Mouse (Mus musculus) ovary, postnatal 36 days (tissue): ENCODE data around the gene Anp32a.

Experiments
- DNase-seq: peaks from one replicate; pipeline ENCODE4 v3.0.0; 2022; ENCODE audit warnings: low spot score, mixed read lengths

Anp32a gene

GRCm38 (mm10) chr9:62407357-62408146 lies 66.5 kb downstream of the Anp32a start:
- no peak for DNase-seq

- no peak for DNase-seq
Observed at GRCm38 (mm10) chr9:62418742-62419141, 77.6 kb downstream of the Anp32a start.

GRCm38 (mm10) chr9:62420261-62420917 lies 79.3 kb downstream of the Anp32a start:
- DNase-seq: peak; percentile 52

- peak; percentile 84 for DNase-seq
Observed at GRCm38 (mm10) chr9:62421027-62421426, 79.9 kb downstream of the Anp32a start.

- no peak for DNase-seq
Observed at GRCm38 (mm10) chr9:62421911-62422310, 80.8 kb downstream of the Anp32a start.

- no peak for DNase-seq
Observed at GRCm38 (mm10) chr9:62422926-62423325, 81.8 kb downstream of the Anp32a start.

GRCm38 (mm10) chr9:62423871-62424270 lies 82.8 kb downstream of the Anp32a start:
- DNase-seq: no peak

- DNase-seq: no peak
Observed at GRCm38 (mm10) chr9:62425265-62425664, 84.2 kb downstream of the Anp32a start.

- DNase-seq: no peak
Observed at GRCm38 (mm10) chr9:62426021-62426420, 84.9 kb downstream of the Anp32a start.

- DNase-seq: no peak
Observed at GRCm38 (mm10) chr9:62426531-62426930, 85.4 kb downstream of the Anp32a start.

GRCm38 (mm10) chr9:62427010-62427409 lies 85.9 kb downstream of the Anp32a start:
- DNase-seq: no peak
